Mouse (Mus musculus) erythroblast, adult 5-6 weeks (primary cell): ENCODE data around the gene Il11. TPM values are rescaled to one million over a fixed set of nuclear protein-coding genes. Genes with fewer than 3 reads are reported as not detected.

Experiments used
- ATAC-seq: replicated peaks from 2 replicates; pipeline ENCODE4 v1.8.0; 2016; ENCODE audit warnings: moderate number of reproducible peaks, mild to moderate bottlenecking, moderate TSS enrichment, inconsistent platforms; ENCODE audit not compliant: poor library complexity, low FRiP score, severe bottlenecking
- total RNA-seq, 2 experiments: library from RNA; stranded (forward) in 1 of 2; stranded (reverse) in 1 of 2; fragments of 150-400 nt in 1 of 2; fragments of 200-764, 138-1000 nt in 1 of 2; gene quantifications; 2 replicates each; pipeline versions ENCODE4 v1.2.3 to v1.2.4; 2015 to 2017; ENCODE audit warnings: low replicate concordance in 2 of 2

The Il11 gene
- total RNA-seq, 2 experiments from 2014 or later, result not detected

DNA sequence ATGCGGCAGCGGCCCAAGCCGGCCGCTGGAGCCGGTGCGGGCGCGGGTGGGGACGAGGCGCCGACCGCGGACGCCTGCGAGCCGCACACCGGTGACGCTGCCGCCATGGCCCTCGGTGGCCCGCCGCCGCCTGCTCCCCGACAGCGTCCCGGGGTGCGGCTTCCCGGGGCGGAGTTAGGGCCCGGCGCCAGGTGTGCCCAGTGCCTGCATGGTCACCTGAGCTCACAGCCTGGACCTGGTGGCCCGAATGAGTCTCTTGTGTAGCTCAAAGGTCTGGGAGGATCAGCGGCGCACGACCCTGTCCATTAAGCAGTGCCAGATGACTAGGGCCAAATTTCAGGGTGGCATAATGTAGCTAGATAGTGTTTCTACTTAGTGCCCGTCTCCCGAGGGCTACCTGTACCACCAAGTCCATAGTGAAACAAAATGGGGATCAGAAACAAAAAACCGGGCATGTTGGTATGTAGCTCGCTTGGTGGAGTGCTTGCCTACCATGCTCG is 6.8 kb upstream of the Il11 start, which contains the start of gene Tmem238:
TSS of gene Tmem238 (minus strand) at position 221 of the 500 bp plus-strand sequence.
- peak; percentile 39; the same call in 1 of the 2 replicates for ATAC-seq

DNA sequence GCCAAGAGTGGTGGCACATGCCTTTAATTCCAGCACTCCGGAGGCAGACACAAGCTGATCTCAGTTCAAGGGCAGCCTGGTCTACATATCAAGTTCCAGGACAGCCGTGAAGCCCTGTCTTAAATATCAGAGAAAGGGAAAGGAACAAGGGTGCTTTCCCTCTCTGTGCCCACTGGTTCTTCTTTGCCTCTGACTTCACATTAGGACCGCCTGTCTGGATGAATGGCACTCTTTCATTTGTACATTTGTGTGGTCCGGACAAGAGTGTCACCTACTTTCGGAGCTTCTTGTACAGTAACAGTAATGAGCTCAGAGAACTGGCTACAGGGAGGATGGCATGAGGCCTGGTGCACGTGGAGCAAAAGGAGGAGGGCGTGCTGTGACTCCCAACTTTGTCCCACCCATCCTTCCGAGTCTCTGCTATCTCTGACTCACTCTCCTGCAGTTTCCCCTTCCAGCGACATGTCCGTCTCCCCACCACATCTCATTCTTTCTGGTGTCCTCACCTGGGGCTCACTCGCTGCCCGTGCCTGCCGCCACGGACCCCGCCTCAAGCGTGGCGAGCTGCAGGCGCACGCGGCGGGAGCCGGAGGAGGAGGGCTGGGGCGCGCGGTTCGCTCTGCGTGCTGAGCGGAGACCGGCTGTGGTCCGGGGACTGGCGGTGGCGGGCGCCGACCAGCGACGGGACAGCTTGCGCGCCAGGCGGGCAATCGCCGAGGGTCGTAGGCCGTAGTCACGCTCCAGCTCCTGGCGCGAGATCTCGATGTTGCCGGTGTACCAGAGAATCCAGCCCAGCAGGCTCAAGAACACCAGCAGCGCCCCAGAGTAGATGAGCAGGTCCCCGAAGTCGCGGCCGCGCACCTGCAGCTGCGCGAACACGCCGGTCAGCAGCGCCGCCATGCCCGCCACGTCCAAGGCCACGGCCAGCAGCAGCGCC is 6.1 kb upstream of the Il11 start:
- no peak for ATAC-seq

DNA sequence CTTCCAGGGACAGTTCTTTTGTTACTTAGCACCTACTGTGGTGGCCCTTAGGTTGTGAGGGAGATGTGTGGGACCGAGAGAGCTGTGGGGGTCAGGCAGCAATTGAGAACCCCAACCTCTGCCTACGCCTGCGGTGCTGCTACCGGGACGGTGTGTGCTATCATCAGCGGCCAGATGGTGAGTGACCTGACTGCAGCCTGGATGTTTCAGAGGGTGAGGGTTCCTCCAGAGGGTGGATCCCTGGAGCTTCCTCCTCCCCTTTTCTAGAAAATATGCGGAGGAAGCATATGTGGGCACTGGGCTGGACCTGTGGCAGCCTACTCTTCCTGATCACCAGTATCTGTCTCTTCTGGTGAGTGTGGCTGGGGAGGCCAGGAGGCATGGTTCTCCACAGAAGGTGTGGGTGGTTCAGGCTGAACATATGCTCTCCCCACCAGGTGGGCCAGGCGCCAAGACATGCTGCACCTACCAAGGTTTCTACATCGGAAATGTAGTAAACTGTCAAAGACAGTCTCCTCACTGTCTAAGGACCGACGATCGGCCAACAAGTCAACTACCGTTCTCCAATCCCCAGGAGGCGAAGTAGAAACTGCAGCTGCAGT is 1.1 kb upstream of the Il11 start:
- peak; percentile 53; the same call in 1 of the 2 replicates for ATAC-seq

DNA sequence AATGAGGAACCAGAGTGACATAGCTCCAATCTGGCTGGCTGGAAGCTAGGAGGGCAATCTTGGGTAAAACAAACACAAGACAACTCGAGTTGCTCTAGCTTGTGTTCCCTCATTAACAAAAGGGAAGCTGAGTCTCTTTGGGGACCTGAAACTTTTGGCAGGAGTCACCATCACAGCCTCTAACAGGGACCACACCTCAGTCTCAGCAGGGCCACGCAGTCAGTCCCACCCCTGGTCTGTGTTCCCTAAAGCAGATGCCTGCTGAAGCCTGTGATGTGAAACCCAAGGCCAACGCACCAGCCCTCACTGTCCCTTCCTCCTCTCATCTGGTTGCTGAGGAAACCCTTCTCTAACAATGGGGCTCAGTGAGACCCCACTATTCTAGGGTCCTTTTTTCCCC is 529 bp downstream of the Il11 start:
- ATAC-seq, result no peak

DNA sequence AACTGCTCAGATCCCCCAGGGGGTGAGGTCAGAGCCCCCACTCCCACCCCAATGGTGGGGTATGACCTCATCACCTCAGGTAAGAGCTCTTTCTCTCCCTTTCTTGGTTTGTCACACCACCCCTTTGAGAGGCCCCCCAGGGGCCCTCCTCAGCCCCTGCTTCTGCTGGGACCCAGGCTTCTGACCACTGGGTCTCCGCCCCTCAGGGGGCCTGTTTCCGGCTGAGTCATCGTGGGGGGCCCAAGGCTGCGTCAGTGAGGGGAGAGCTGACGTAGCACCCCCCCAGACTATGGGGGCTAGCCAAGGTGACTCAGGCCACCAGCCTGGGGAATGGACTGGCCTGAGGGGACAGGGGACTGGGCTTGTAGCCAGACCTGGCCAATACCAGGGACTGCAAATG is 2.7 kb downstream of the Il11 start:
- no peak for ATAC-seq

- no peak for ATAC-seq
Observed at GRCm38 (mm10) chr7:4777851-4778637, 4.6 kb downstream of the Il11 start.

DNA sequence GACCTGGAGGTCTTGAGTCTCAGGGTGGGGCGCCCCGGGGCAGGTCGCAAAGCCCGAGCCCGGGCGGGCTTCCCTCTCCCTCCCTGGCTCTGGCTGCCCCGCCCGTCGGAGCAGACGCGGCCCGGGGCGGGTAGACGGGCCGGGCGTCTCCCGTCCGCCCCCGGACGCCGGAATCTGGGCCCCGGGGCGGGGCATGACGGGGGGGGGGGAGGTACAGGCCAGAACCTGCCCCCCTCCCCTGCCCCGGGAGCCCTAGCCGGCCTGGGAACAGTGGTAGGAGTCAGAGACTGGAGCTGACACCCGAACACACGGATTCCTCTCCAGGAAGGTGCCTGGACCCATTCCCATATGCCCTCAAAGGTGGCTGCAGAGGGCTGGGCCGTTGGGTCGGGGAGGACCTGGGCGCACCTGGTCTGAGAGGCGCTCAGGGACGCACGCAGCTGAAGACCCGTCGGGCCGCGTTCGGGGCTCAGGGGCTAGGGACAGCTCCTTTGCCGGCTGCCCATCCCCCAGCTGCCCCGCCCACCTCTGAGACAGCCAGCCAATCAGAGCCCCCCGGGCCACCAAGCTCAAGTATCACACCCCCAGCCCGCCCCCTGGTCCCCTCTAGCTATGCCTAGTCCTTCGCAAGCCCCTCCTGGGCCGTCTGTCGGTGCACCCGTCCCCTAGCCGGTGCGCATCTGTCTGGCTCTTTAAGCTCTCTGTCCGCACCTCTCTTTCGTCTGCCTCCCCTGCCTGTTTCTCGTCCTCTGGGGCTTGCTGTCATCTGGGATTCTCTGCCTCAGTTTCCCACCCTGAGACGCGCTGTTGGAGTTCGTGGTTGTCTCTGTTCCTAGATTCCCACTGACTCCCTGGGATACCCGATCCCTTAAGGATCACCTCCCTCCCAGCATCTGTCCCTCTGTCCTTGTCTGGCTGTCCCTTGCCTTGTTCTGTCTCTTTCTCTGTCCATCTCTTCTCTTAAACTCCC is 5.5 kb downstream of the Il11 start:
- no peak for ATAC-seq

GRCm38 (mm10) chr7:4776131-4776530 is 6.5 kb downstream of the Il11 start:
- no peak for ATAC-seq

DNA sequence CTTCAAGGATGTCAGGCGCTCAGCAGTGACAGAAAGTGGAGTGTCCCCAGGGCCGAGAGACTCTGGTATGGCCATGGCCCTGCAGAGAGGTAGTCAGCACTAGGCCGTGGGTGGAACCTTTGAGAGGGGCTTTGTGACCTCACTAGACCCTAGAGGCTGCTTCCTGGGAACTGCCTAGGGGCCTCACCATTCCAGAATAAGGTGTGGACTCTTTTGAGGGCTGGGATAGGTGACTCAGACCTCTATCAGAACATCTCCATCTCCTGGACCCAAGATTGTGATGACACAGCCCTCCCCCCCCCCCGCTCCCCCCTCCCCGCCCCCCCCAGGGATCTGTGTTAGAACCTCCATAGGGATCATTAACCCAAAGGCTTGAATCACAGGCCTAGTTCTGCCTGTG is 11.5 kb downstream of the Il11 start, which contains the start of gene Fam71e2:
TSS of gene Fam71e2 (minus strand) at position 101 of the 400 bp plus-strand sequence.
- no peak for ATAC-seq

GRCm38 (mm10) chr7:4764946-4765710 is 17.5 kb downstream of the Il11 start:
- ATAC-seq, result no peak

DNA sequence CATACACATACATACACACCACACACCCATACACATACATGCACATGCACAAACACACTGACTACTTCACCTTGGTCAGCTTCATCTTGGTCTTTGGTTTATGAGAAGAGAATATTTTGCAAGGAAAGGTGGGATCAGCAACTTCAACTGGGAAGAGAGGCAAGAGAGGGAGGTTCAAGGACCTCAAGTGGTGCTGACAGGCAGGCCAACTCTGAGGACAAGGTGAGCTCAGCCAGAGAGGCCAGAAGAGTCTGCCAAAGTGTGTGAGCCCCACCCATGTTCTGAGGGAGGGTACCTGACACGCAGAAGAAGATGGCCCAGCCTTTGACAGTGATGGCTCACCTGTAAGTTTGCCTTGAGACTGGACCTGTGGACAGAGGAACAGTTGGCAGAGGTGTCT is 23.0 kb downstream of the Il11 start:
- ATAC-seq, result no peak

- ATAC-seq, result peak; percentile 59
Observed at GRCm38 (mm10) chr7:4752821-4753570, 29.7 kb downstream of the Il11 start, which contains the start of gene Cox6b2. Gene Cox6b2, minus strand, starts transcription at chr7:4753094.

DNA sequence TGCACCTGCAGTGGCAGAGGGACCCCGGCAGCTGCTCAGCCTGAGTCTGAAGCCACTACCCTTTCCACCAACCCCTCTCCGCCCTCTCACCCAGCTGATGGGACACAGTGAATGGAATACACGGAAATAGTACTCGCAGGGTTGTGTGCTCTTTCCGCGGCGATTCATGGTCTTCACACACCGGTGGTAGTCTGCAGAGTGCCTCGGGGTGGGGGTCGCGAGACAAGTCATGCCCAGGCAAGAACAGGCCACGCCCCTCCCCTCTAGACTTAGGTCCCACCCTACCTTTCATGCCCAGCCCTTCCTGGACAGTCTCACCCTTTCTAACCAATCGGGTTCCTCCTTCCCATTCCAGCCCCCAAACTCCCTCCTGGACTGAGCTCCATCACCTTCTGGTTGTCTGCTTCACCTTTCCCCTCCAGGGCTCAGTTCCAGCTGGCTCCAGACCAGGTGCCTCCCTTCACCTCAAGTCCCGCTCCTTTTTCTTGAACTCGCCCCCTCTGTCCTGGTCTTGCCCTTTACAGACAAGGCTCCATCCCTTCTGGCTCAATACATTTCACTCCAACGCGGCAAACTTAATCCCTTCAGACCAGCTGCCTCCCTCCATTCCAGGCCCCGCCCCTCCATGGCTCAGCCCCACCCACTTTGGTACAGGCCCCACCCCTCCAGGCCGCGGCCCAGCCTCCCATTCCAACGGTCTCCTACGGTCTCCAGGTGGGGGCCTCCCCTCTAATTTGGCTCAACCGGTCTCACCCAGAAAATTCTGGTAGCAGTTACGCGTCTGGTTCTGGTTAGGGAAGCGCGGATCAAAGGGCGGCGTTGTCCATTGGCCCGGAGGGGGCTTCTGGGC is 30.5 kb downstream of the Il11 start:
- peak; percentile 67 for ATAC-seq

GRCm38 (mm10) chr7:4749169-4749568 is 33.5 kb downstream of the Il11 start:
- ATAC-seq, result peak; percentile 60

DNA sequence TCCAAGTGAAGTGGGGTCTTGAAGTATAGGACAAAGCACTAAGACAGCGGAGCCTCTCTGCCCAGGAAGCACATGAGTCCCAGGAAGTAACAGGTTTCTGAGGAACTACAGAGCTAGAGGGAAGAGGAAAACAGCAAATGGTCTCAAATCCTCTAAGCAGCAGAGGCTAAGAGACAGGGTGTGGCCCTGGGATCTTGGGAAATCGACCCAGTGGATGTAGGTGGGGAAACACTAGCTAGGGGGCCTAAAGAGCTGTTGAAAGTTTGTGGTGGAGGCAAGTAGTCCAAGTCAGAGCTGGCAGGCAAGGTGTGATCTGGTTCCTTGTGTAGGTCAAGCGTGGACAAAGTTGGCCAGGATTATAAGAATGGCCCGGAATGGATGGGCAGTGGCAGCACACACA is 34.3 kb downstream of the Il11 start:
- ATAC-seq, result no peak

GRCm38 (mm10) chr7:4747156-4747899 is 35.3 kb downstream of the Il11 start:
- peak; percentile 48 for ATAC-seq
